Mouse (Mus musculus): ENCODE data around the gene Ate1. TPM values are rescaled to one million over a fixed set of nuclear protein-coding genes. Genes with fewer than 3 reads are reported as not detected.
A peak's percentile ranks its signal among the peaks of the same experiment; 100 is the strongest.

Gene Ate1
- polyA plus RNA-seq, 1 experiment from 2014 or later: 58.5 TPM

- Histone ChIP-seq H3K36me3 (ENCODE audit: insufficient read depth, low read length) (peaks cover 22% of the 10 kb centered on the region), H3K9me3 (ENCODE audit: low read length) (no peaks in the 10 kb centered on the region), H3K4me2 (replicated peaks; ENCODE audit: low read depth, low read length) (peak overlapping the region; percentile 82; the same call in 1 of the 2 replicates), H3K9ac (replicated peaks; ENCODE audit: low read length) (peak overlapping the region; percentile 98; the same call in 1 of the 2 replicates), H3K27me3 (ENCODE audit: insufficient read depth, low read length) (no peaks in the 10 kb centered on the region), H3K4me1 (ENCODE audit: insufficient read depth, low read length) (peaks cover 11% of the 10 kb centered on the region), H3K27ac (ENCODE audit: low read length) (peak overlapping the region; percentile 100), H3K4me3 (ENCODE audit: low read length) (peak overlapping the region; percentile 92)
- 87% methylated on average over 12 of the region's 12 CpGs for WGBS
- ATAC-seq (ENCODE audit: low FRiP score, low TSS enrichment): peak; percentile 14; the same call in 1 of the 2 replicates
Measured at GRCm38 (mm10) chr7:130547635-130548175, 27.5 kb upstream of the Ate1 start.

GRCm38 (mm10) chr7:130546791-130547484 lies 26.8 kb upstream of the Ate1 start:
- H3K9ac ChIP-seq (replicated peaks; ENCODE audit: low read length): peak overlapping the region; percentile 98

GRCm38 (mm10) chr7:130546421-130546790 lies 26.2 kb upstream of the Ate1 start:
- peak overlapping the region; percentile 82 for H3K4me2 ChIP-seq (replicated peaks; ENCODE audit: low read depth, low read length)
- WGBS: 2% methylated on average over 7 of the region's 7 CpGs
- H3K9ac ChIP-seq (replicated peaks; ENCODE audit: low read length): peak overlapping the region; percentile 98
- H3K36me3 ChIP-seq (ENCODE audit: insufficient read depth, low read length): peaks cover 34% of the 10 kb centered on the region
- no peak for ATAC-seq (ENCODE audit: low FRiP score, low TSS enrichment)
- peak overlapping the region; percentile 100 for H3K27ac ChIP-seq (ENCODE audit: low read length)
- no peaks in the 10 kb centered on the region for H3K9me3 ChIP-seq (ENCODE audit: low read length)
- H3K27me3 ChIP-seq (ENCODE audit: insufficient read depth, low read length): no peaks in the 10 kb centered on the region
- H3K4me1 ChIP-seq (ENCODE audit: insufficient read depth, low read length): peaks cover 11% of the 10 kb centered on the region
- peak overlapping the region; percentile 92 for H3K4me3 ChIP-seq (ENCODE audit: low read length)

More at GRCm38 (mm10) chr7:130546791-130547484, 26.8 kb upstream of the Ate1 start:
- peak overlapping the region; percentile 100 for H3K27ac ChIP-seq (ENCODE audit: low read length)
- H3K4me2 ChIP-seq (replicated peaks; ENCODE audit: low read depth, low read length): peak overlapping the region; percentile 82
- under 1% methylated on average over 84 of the region's 84 CpGs for WGBS
- H3K4me3 ChIP-seq (ENCODE audit: low read length): peak overlapping the region; percentile 92
- no peaks in the 10 kb centered on the region for H3K9me3 ChIP-seq (ENCODE audit: low read length)
- no peaks in the 10 kb centered on the region for H3K27me3 ChIP-seq (ENCODE audit: insufficient read depth, low read length)
- H3K4me1 ChIP-seq (ENCODE audit: insufficient read depth, low read length): peaks cover 11% of the 10 kb centered on the region
- ATAC-seq (ENCODE audit: low FRiP score, low TSS enrichment): peak; percentile 96
- H3K36me3 ChIP-seq (ENCODE audit: insufficient read depth, low read length): peaks cover 29% of the 10 kb centered on the region

GRCm38 (mm10) chr7:130545893-130546292 lies 25.7 kb upstream of the Ate1 start:
- peak overlapping the region; percentile 100 for H3K27ac ChIP-seq (ENCODE audit: low read length)

GRCm38 (mm10) chr7:130545401-130545800 lies 25.2 kb upstream of the Ate1 start:
- no peaks in the 10 kb centered on the region for H3K9me3 ChIP-seq (ENCODE audit: low read length)
- H3K27ac ChIP-seq (ENCODE audit: low read length): no peak overlapping the region; the same call in 1 of the 2 replicates
- peaks cover 11% of the 10 kb centered on the region for H3K4me1 ChIP-seq (ENCODE audit: insufficient read depth, low read length)
- H3K4me2 ChIP-seq (replicated peaks; ENCODE audit: low read depth, low read length): peak overlapping the region; percentile 82
- H3K4me3 ChIP-seq (ENCODE audit: low read length): peak overlapping the region; percentile 92
- no peak for ATAC-seq (ENCODE audit: low FRiP score, low TSS enrichment)
- H3K27me3 ChIP-seq (ENCODE audit: insufficient read depth, low read length): no peaks in the 10 kb centered on the region
- WGBS: 92% methylated on average over 5 of the region's 5 CpGs
- peak overlapping the region; percentile 98; the same call in 1 of the 2 replicates for H3K9ac ChIP-seq (replicated peaks; ENCODE audit: low read length)
- peaks cover 38% of the 10 kb centered on the region for H3K36me3 ChIP-seq (ENCODE audit: insufficient read depth, low read length)

More at GRCm38 (mm10) chr7:130545893-130546292, 25.7 kb upstream of the Ate1 start:
- 44% methylated on average over 3 of the region's 3 CpGs for WGBS
- Histone ChIP-seq H3K4me3 (ENCODE audit: low read length) (peak overlapping the region; percentile 92), H3K4me1 (ENCODE audit: insufficient read depth, low read length) (peaks cover 11% of the 10 kb centered on the region), H3K36me3 (ENCODE audit: insufficient read depth, low read length) (peaks cover 37% of the 10 kb centered on the region), H3K9me3 (ENCODE audit: low read length) (no peaks in the 10 kb centered on the region), H3K4me2 (replicated peaks; ENCODE audit: low read depth, low read length) (peak overlapping the region; percentile 82), H3K27me3 (ENCODE audit: insufficient read depth, low read length) (no peaks in the 10 kb centered on the region), H3K9ac (replicated peaks; ENCODE audit: low read length) (peak overlapping the region; percentile 98)
- ATAC-seq (ENCODE audit: low FRiP score, low TSS enrichment): no peak

GRCm38 (mm10) chr7:130543181-130543580 lies 23.0 kb upstream of the Ate1 start:
- H3K27me3 ChIP-seq (ENCODE audit: insufficient read depth, low read length): no peaks in the 10 kb centered on the region
- peaks cover 57% of the 10 kb centered on the region for H3K36me3 ChIP-seq (ENCODE audit: insufficient read depth, low read length)
- H3K9ac ChIP-seq (replicated peaks; ENCODE audit: low read length): no peak overlapping the region
- no peak overlapping the region for H3K4me2 ChIP-seq (replicated peaks; ENCODE audit: low read depth, low read length)
- no peak for ATAC-seq (ENCODE audit: low FRiP score, low TSS enrichment)
- H3K4me3 ChIP-seq (ENCODE audit: low read length): no peak overlapping the region
- H3K27ac ChIP-seq (ENCODE audit: low read length): no peak overlapping the region
- H3K4me1 ChIP-seq (ENCODE audit: insufficient read depth, low read length): peaks cover 11% of the 10 kb centered on the region
- H3K9me3 ChIP-seq (ENCODE audit: low read length): no peaks in the 10 kb centered on the region
- WGBS: 84% methylated on average over 4 of the region's 4 CpGs

GRCm38 (mm10) chr7:130540176-130540575 lies 20.0 kb upstream of the Ate1 start:
- no peaks in the 10 kb centered on the region for H3K27me3 ChIP-seq (ENCODE audit: insufficient read depth, low read length)
- ATAC-seq (ENCODE audit: low FRiP score, low TSS enrichment): no peak
- no peak overlapping the region for H3K27ac ChIP-seq (ENCODE audit: low read length)
- no peak overlapping the region for H3K4me3 ChIP-seq (ENCODE audit: low read length)
- H3K4me2 ChIP-seq (replicated peaks; ENCODE audit: low read depth, low read length): no peak overlapping the region
- peaks cover 79% of the 10 kb centered on the region for H3K36me3 ChIP-seq (ENCODE audit: insufficient read depth, low read length)
- no peak overlapping the region for H3K9ac ChIP-seq (replicated peaks; ENCODE audit: low read length)
- H3K9me3 ChIP-seq (ENCODE audit: low read length): no peaks in the 10 kb centered on the region
- 95% methylated on average over 7 of the region's 7 CpGs for WGBS
- H3K4me1 ChIP-seq (ENCODE audit: insufficient read depth, low read length): no peaks in the 10 kb centered on the region; the same call in 1 of the 2 replicates

- H3K27ac ChIP-seq (ENCODE audit: low read length): no peak overlapping the region
- ATAC-seq (ENCODE audit: low FRiP score, low TSS enrichment): no peak
- H3K4me2 ChIP-seq (replicated peaks; ENCODE audit: low read depth, low read length): no peak overlapping the region
- no peak overlapping the region for H3K4me3 ChIP-seq (ENCODE audit: low read length)
- H3K36me3 ChIP-seq (ENCODE audit: insufficient read depth, low read length): peaks cover 71% of the 10 kb centered on the region
- H3K4me1 ChIP-seq (ENCODE audit: insufficient read depth, low read length): no peaks in the 10 kb centered on the region
- WGBS: 87% methylated on average over 4 of the region's 4 CpGs
- H3K9me3 ChIP-seq (ENCODE audit: low read length): no peaks in the 10 kb centered on the region
- H3K9ac ChIP-seq (replicated peaks; ENCODE audit: low read length): no peak overlapping the region
- no peaks in the 10 kb centered on the region for H3K27me3 ChIP-seq (ENCODE audit: insufficient read depth, low read length)
Measured at GRCm38 (mm10) chr7:130537068-130537467, 16.9 kb upstream of the Ate1 start.

- Histone ChIP-seq H3K9ac (replicated peaks; ENCODE audit: low read length) (no peak overlapping the region), H3K36me3 (ENCODE audit: insufficient read depth, low read length) (peaks cover 68% of the 10 kb centered on the region), H3K4me3 (ENCODE audit: low read length) (no peak overlapping the region), H3K9me3 (ENCODE audit: low read length) (no peaks in the 10 kb centered on the region), H3K4me1 (ENCODE audit: insufficient read depth, low read length) (no peaks in the 10 kb centered on the region), H3K27ac (ENCODE audit: low read length) (no peak overlapping the region), H3K4me2 (replicated peaks; ENCODE audit: low read depth, low read length) (no peak overlapping the region), H3K27me3 (ENCODE audit: insufficient read depth, low read length) (no peaks in the 10 kb centered on the region)
- ATAC-seq (ENCODE audit: low FRiP score, low TSS enrichment): no peak
- WGBS: 86% methylated on average over 4 of the region's 4 CpGs
Measured at GRCm38 (mm10) chr7:130535174-130535573, 15.0 kb upstream of the Ate1 start.
